Mouse (Mus musculus) embryonic facial prominence, embryonic 10.5 days (tissue): Measurements from ENCODE around the gene Hist1h4f. TPM values are rescaled to one million over a fixed set of nuclear protein-coding genes. Genes with fewer than 3 reads are reported as not detected.
"Not testable (repeated sequence)": the region's sequence is repeated elsewhere in the genome, so short reads cannot be mapped to it uniquely, and the experiment has no call there.

ENCODE experiments used
- DNase-seq: peaks from one replicate; pipeline ENCODE4 v3.0.0-alpha.2; 2017; ENCODE audit warnings: low spot score
- H3K27ac ChIP-seq: fragments of 300-500 bp; sonication (generic); replicated peaks from 2 replicates; pipeline ENCODE4 v1.5.1; 2016; ENCODE audit warnings: mild to moderate bottlenecking
- H3K27me3 ChIP-seq: fragments of 300-500 bp; sonication (generic); replicated peaks from 2 replicates; pipeline ENCODE4 v1.6.1; 2016; ENCODE audit warnings: low read depth, mild to moderate bottlenecking; ENCODE audit not compliant: poor library complexity, severe bottlenecking
- H3K36me3 ChIP-seq: fragments of 300-500 bp; sonication (generic); replicated peaks from 2 replicates; pipeline ENCODE4 v1.6.1; 2016; ENCODE audit warnings: mild to moderate bottlenecking, moderate library complexity
- H3K4me1 ChIP-seq: fragments of 300-500 bp; sonication (generic); 2 replicates; pipeline ENCODE4 v1.6.1; 2016
- H3K4me3 ChIP-seq: fragments of 300-500 bp; sonication (generic); 2 replicates; pipeline ENCODE4 v1.5.1; 2016; ENCODE audit warnings: mild to moderate bottlenecking, moderate library complexity
- H3K9me3 ChIP-seq: fragments of 300-500 bp; sonication (generic); 2 replicates; pipeline ENCODE4 v1.6.1; 2016; ENCODE audit warnings: mild to moderate bottlenecking
- WGBS: fragments of 180-500 bp; shearing (Covaris S2); methylation state at CpG from one replicate; pipeline ENCODE4 v1.1.7; 2016; 5-methylcytosine and 5-hydroxymethylcytosine counted together
- polyA plus RNA-seq: library from polyadenylated mRNA; unstranded; fragments of >200 nt; fragmentation: Nextera tagmentation; extraction: Ambion mirVana; gene quantifications from 2 replicates; pipeline ENCODE4 v1.2.1, GENCODE M21; 2016

Gene Hist1h4f
- polyA plus RNA-seq, 1 experiment from 2014 or later: 1.00 TPM

DNA sequence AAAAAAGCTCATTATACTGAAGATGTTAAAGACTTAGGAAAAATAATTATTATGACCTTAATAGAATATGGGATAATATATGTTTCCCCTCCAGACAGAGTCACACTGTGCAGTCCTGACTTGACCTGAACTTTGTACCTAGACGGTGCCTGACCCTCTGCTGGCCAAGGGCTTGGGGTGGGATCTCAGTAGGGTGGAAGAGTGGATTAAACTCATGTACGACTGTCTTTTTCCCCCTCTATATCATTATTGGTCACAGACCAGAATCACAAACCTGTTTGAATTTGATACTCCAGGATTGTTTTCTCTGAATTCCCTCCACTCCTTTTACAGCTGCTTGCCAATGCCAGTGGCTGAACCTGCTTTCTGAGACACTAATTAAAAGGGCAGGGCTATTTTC is 9.3 kb upstream of the Hist1h4f start:
- not testable (repeated sequence) for H3K36me3 ChIP-seq, H3K9me3 ChIP-seq, H3K4me1 ChIP-seq, H3K27me3 ChIP-seq, DNase-seq
- H3K27ac ChIP-seq: peak overlapping the region; percentile 71
- H3K4me3 ChIP-seq: peak overlapping the region; percentile 33; the same call in 1 of the 2 replicates
- WGBS: 21% methylated on average over 2 of the region's 2 CpGs

GRCm38 (mm10) chr13:23556906-23557305 is 5.5 kb upstream of the Hist1h4f start:
- Histone ChIP-seq H3K4me1 (peaks cover 22% of the 10 kb centered on the region), H3K36me3 (no peaks in the 10 kb centered on the region), H3K27me3 (no peaks in the 10 kb centered on the region), H3K4me3 (peak overlapping the region; percentile 69), H3K9me3 (no peaks in the 10 kb centered on the region), H3K27ac (peak overlapping the region; percentile 96)
- no peak for DNase-seq
- WGBS: 65% methylated on average over 3 of the region's 3 CpGs

DNA sequence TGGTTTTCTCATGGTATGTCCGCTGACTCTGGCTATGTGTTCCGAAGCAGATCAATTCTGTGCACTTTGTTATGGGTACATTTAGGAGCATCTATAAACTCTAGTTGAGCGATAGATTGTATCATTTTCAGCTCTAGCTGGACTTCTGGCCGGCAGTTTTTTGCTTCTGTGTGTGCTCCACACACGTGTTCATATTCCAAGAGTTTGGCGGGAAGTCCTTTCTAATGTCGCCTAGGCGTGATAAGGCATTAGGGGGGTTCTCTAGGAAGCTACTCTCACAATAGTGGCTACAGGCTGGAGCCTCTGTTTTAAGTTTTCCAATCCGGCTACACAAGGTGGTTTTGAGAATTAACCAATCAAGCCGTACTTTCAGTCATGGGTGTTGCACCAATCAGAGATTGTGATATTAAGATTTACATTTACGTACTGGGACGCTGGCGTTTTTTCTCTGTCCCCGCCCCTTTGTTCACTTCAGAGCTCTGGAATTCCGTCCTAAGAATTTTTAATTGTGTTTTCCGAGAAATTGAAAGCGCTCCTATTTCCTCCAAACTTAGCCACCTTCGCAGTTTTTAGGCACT is 4.5 kb upstream of the Hist1h4f start:
- Histone ChIP-seq H3K4me1 (peaks cover 25% of the 10 kb centered on the region), H3K36me3 (no peaks in the 10 kb centered on the region), H3K9me3 (no peaks in the 10 kb centered on the region), H3K27ac (peak overlapping the region; percentile 96), H3K27me3 (no peaks in the 10 kb centered on the region), H3K4me3 (peak overlapping the region; percentile 69)
- peak; percentile 79 for DNase-seq
- WGBS: under 1% methylated on average over 18 of the region's 18 CpGs

DNA sequence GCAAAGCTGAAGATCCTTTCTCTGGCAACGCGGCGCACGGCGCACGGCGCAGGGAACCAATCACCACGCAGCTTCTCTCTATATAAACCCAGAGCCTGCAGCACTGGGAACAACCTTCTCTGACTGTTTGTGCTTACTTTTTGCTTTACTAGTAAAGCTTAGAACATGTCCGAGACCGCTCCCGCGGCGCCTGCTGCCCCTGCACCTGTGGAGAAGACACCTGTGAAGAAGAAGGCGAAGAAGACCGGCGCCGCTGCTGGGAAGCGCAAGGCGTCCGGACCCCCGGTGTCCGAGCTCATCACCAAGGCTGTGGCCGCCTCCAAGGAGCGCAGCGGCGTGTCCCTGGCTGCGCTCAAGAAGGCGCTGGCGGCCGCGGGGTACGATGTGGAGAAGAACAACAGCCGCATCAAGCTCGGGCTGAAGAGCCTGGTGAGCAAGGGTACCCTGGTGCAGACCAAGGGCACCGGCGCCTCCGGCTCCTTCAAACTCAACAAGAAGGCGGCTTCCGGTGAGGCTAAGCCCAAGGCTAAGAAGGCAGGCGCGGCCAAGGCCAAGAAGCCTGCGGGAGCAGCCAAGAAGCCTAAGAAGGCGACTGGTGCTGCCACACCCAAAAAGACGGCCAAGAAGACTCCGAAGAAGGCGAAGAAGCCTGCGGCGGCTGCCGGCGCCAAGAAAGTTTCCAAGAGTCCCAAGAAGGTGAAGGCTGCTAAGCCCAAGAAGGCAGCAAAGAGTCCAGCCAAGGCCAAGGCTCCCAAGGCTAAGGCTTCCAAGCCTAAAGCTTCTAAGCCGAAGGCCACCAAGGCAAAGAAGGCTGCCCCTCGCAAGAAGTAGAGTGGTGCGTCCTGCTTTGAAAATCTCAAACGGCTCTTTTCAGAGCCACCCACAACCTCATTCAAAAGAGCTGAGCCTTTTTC is 3.7 kb upstream of the Hist1h4f start:
- Histone ChIP-seq H3K36me3 (no peaks in the 10 kb centered on the region), H3K4me1 (peaks cover 28% of the 10 kb centered on the region), H3K27ac (peak overlapping the region; percentile 96), H3K9me3 (no peaks in the 10 kb centered on the region), H3K4me3 (peak overlapping the region; percentile 69), H3K27me3 (no peaks in the 10 kb centered on the region)
- under 1% methylated on average over 54 of the region's 54 CpGs for WGBS
- peak; percentile 89 for DNase-seq

GRCm38 (mm10) chr13:23554393-23554792 is 2.9 kb upstream of the Hist1h4f start:
- DNase-seq: no peak
- 25% methylated on average over 9 of the region's 9 CpGs for WGBS

DNA sequence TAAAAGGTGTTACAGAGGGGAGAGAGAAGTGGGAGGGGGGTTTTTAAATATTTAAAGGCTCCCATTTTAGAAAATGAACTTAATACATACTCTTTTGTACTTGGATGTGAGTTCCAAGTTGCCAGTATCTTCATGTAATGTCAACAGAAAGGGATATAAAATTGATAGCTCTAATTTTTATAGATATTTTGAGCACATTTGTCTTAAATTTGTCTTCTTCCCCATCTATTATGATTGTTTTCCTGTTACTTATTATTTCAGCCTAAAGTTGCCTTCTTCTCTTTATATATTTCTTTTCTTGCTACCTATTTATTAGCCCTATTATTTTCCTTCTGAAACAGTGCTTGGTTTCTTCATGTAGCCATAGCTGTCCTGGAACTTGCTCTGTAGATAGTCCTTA is 1.5 kb upstream of the Hist1h4f start, which contains the start of gene Hist1h1d:
Gene Hist1h1d (plus strand): TSS at position 301 of the 400 bp plus-strand sequence.
- peaks cover 32% of the 10 kb centered on the region for H3K4me1 ChIP-seq
- H3K36me3 ChIP-seq: no peaks in the 10 kb centered on the region
- H3K9me3 ChIP-seq: no peaks in the 10 kb centered on the region
- no peaks in the 10 kb centered on the region for H3K27me3 ChIP-seq
- DNase-seq: no peak
- peak within 1 kb of the TSS; percentile 69; the same call in 1 of the 2 replicates for H3K4me3 ChIP-seq
- peak within 1 kb of the TSS; percentile 96 for H3K27ac ChIP-seq

More at GRCm38 (mm10) chr13:23554393-23554792, 2.9 kb upstream of the Hist1h4f start:
- Histone ChIP-seq H3K27ac (peak overlapping the region; percentile 96), H3K36me3 (no peaks in the 10 kb centered on the region), H3K9me3 (no peaks in the 10 kb centered on the region), H3K4me1 (peaks cover 28% of the 10 kb centered on the region), H3K4me3 (peak overlapping the region; percentile 69), H3K27me3 (no peaks in the 10 kb centered on the region)

DNA sequence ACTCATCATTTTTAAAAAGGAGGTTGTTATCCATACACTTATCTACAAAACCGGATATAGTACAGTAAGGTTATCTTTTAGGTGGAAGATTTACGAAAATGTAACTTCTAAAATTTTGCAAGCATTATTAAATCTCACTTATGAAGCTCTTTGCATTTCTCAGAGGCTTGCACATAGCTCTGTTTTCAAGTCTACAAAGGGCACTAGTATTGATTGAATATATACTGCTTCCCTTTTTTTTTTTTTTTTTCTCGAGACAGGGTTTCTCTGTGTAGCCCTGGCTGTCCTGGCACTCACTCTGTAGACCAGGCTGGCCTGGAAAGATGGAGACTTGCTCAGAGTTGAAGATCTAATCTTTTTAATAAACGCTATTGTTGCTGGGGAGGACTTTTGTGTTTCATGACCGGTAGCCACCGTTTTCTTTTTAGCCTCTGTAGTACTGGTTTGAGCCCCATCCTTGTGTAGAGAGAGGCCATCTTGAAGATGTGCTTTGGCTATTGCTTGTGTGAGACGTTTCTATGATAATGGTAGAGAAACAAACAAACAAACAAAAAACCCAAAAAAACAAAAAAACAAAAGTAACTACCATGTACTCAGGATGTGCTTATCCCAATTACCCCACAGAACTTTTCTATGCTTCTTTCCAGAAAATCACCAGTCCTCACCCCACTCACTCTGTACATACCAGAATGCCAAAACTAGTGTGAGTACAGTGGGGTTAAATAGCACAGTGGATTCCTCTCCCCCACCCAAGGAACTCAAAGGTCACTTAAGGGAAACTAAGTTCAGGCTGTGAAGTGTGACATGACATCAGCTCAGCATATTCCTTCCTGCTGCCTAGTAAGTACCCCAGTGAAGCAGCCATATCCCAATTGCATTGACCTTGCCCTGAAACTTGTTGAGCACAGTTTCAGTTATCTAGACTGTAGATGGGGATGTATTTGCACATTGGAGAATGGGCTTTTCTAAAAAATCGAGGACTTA is 775 bp upstream of the Hist1h4f start:
- DNase-seq: no peak
- H3K4me3 ChIP-seq: peak overlapping the region; percentile 59
- 61% methylated on average over 8 of the region's 8 CpGs for WGBS

DNA sequence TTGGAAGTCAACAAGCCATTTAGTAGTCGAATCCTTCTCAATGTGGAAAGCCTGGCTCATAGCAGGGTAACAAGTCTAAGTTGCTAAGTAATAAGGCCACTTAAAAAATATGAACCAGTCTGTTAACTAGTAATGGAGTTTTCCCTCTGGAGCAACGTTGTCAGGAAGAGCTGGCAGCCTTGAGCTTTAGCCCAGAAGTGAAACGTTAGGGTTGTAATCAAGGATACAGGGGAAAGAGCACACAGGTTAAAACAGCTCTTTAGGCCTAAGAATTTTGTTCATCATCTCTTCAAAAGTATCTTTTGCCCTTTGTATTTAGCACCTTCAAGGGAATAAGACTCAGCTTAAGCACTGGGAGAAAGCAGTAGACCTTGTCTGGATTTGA is 695 bp downstream of the Hist1h4f start:
- no peaks in the 10 kb centered on the region for H3K36me3 ChIP-seq
- DNase-seq: peak; percentile 34
- WGBS: 12% methylated on average over 3 of the region's 3 CpGs
- no peaks in the 10 kb centered on the region for H3K9me3 ChIP-seq
- H3K4me3 ChIP-seq: peak overlapping the region; percentile 59
- H3K27me3 ChIP-seq: no peaks in the 10 kb centered on the region
- H3K27ac ChIP-seq: peak overlapping the region; percentile 96
- H3K4me1 ChIP-seq: peaks cover 35% of the 10 kb centered on the region

More for the DNA sequence above, 775 bp upstream of the Hist1h4f start:
- Histone ChIP-seq H3K9me3 (no peaks in the 10 kb centered on the region), H3K27me3 (no peaks in the 10 kb centered on the region), H3K36me3 (no peaks in the 10 kb centered on the region), H3K27ac (peak overlapping the region; percentile 96), H3K4me1 (peaks cover 32% of the 10 kb centered on the region)

DNA sequence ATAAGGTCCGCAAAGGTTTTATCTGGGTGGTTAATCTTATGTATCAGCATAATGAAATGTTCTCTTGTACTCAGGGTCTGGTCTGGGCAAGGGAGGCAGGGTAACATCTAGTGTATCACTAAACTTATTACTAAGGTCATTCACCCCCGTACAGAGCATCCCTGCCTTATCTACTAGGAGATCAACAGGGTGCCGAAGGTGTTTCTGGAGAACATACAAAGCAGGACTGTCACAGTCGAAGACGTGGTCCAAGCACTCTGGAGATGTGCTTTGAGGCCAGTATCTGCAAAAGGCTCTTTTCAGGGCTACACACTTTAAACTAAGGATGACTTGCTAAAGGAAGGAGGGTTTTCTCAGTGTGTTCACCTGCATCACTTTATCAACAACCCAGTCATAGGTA is 4.8 kb downstream of the Hist1h4f start:
- Histone ChIP-seq H3K9me3 (no peaks in the 10 kb centered on the region), H3K36me3 (no peaks in the 10 kb centered on the region), H3K27ac (peak overlapping the region; percentile 75), H3K4me1 (peaks cover 25% of the 10 kb centered on the region), H3K27me3 (no peaks in the 10 kb centered on the region), H3K4me3 (0 out of 2 replicates have a peak overlapping the region, but pooled peaks have one; percentile 3)
- no peak for DNase-seq
- 77% methylated on average over 5 of the region's 5 CpGs for WGBS

GRCm38 (mm10) chr13:23544787-23545120 is 6.7 kb downstream of the Hist1h4f start:
- H3K36me3 ChIP-seq, DNase-seq, H3K9me3 ChIP-seq, H3K27me3 ChIP-seq: not testable (repeated sequence)
- WGBS: 0% methylated on average over 14 of the region's 14 CpGs
- Histone ChIP-seq H3K27ac (peak overlapping the region; percentile 94), H3K4me3 (peak overlapping the region; percentile 62), H3K4me1 (peaks cover 20% of the 10 kb centered on the region)

- WGBS: under 1% methylated on average over 29 of the region's 45 CpGs
- Histone ChIP-seq H3K4me1 (peaks cover 20% of the 10 kb centered on the region), H3K36me3 (no peaks in the 10 kb centered on the region)
These were observed 7.3 kb downstream of the Hist1h4f start, which contains the start of gene Hist1h3f for GRCm38 (mm10) chr13:23543965-23544786. Gene Hist1h3f (plus strand): TSS chr13:23544052.

More at GRCm38 (mm10) chr13:23543965-23544786, 7.3 kb downstream of the Hist1h4f start, which contains the start of gene Hist1h3f:
- Histone ChIP-seq H3K27ac (peak within 1 kb of the TSS; percentile 94), H3K9me3 (no peaks in the 10 kb centered on the region), H3K4me3 (peak within 1 kb of the TSS; percentile 62), H3K27me3 (no peaks in the 10 kb centered on the region)
- peak; percentile 62 for DNase-seq
